Mouse (Mus musculus): ENCODE results near the gene Blnk. TPM values are rescaled to one million over a fixed set of nuclear protein-coding genes. Genes with fewer than 3 reads are reported as not detected.

Gene Blnk
- polyA plus RNA-seq, 1 experiment from 2014 or later: 4.9 TPM

GRCm38 (mm10) chr19:41029219-41029618, 34.9 kb upstream of the Blnk start, which contains the start of gene Dntt:
TSS of gene Dntt (plus strand) at chr19:41029275.
- WGBS (ENCODE audit: insufficient replicate concordance): 79% methylated on average over 6 of the region's 6 CpGs
- no peak within 1 kb of the TSS for H3K4me3 ChIP-seq (ENCODE audit: low read depth, low read length)
- no peaks in the 10 kb centered on the region for H3K36me3 ChIP-seq (replicated peaks; ENCODE audit: insufficient read depth, low read length)
- no peak within 1 kb of the TSS for H3K4me2 ChIP-seq (ENCODE audit: low read depth, low read length)
- H3K9ac ChIP-seq (replicated peaks): no peak within 1 kb of the TSS
- no peak for ATAC-seq
- H3K27me3 ChIP-seq (ENCODE audit: insufficient read depth, low read length): no peaks in the 10 kb centered on the region
- no peak within 1 kb of the TSS for H3K27ac ChIP-seq (ENCODE audit: low read depth)
- H3K9me3 ChIP-seq (ENCODE audit: low read length): no peaks in the 10 kb centered on the region
- no peak for TF ChIP-seq CTCF (IDR thresholded peaks at IDR 0.05; ENCODE audit: low read depth)
- TF ChIP-seq EP300 (IDR thresholded peaks at IDR 0.05; ENCODE audit: low read depth): no peak
- no peaks in the 10 kb centered on the region for H3K4me1 ChIP-seq (ENCODE audit: insufficient read depth)
- no peak for DNase-seq

DNA sequence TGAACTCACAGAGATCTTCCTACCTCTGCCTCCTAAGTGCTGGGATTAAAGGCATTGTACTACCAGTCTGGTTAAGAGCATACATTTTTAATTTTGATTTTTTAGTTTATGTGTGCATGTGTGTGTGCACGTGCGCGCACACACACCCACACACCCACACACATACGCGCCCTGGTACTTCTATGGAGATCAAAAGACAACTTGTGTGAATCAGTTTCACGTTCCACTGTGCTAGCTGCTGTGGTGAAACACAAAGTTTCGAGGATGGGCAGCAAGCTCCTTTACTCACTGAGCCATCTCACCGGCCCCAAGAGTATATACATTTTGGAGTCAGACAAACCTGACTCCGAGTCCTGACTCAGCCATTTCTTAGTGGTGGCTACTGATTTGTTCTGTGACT, 33.3 kb upstream of the Blnk start:
- ATAC-seq: no peak
- Histone ChIP-seq H3K4me2 (ENCODE audit: low read depth, low read length) (no peak overlapping the region), H3K4me3 (ENCODE audit: low read depth, low read length) (no peak overlapping the region), H3K4me1 (ENCODE audit: insufficient read depth) (no peaks in the 10 kb centered on the region), H3K27ac (ENCODE audit: low read depth) (no peak overlapping the region), H3K27me3 (ENCODE audit: insufficient read depth, low read length) (no peaks in the 10 kb centered on the region), H3K9me3 (ENCODE audit: low read length) (no peaks in the 10 kb centered on the region), H3K9ac (replicated peaks) (no peak overlapping the region), H3K36me3 (replicated peaks; ENCODE audit: insufficient read depth, low read length) (no peaks in the 10 kb centered on the region)
- TF ChIP-seq EP300 (IDR thresholded peaks at IDR 0.05; ENCODE audit: low read depth) (no peak), CTCF (IDR thresholded peaks at IDR 0.05; ENCODE audit: low read depth) (no peak)
- no peak for DNase-seq
- 84% methylated on average over 9 of the region's 9 CpGs for WGBS (ENCODE audit: insufficient replicate concordance)

DNA sequence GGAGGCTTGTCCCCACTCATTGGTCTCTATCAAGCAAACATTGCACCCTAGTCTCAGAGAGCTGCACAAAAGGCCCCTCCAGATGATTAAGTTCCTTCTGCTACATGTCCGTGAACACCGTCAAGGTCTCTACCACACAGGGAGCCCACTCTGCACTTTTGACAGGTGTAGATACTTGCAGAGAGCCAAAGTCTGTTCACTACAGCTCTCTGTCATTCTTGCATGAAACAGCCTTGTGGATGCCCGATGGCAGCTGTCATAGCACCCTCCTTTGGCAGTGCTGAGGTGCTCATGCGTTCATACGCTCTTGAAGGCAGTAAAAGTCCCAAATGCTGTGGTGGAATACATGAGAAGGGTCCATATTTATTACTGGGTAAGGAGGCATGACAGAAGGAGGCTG, 32.7 kb upstream of the Blnk start:
- ATAC-seq: no peak
- WGBS (ENCODE audit: insufficient replicate concordance): 80% methylated on average over 5 of the region's 5 CpGs

GRCm38 (mm10) chr19:41026551-41026950, 32.2 kb upstream of the Blnk start:
- H3K9ac ChIP-seq (replicated peaks): no peak overlapping the region
- TF ChIP-seq EP300 (IDR thresholded peaks at IDR 0.05; ENCODE audit: low read depth) (no peak), CTCF (IDR thresholded peaks at IDR 0.05; ENCODE audit: low read depth) (no peak)
- H3K27ac ChIP-seq (ENCODE audit: low read depth): no peak overlapping the region
- WGBS (ENCODE audit: insufficient replicate concordance): 67% methylated on average over 8 of the region's 8 CpGs
- no peak for ATAC-seq
- H3K9me3 ChIP-seq (ENCODE audit: low read length): no peaks in the 10 kb centered on the region
- H3K36me3 ChIP-seq (replicated peaks; ENCODE audit: insufficient read depth, low read length): no peaks in the 10 kb centered on the region
- H3K4me2 ChIP-seq (ENCODE audit: low read depth, low read length): no peak overlapping the region
- H3K4me1 ChIP-seq (ENCODE audit: insufficient read depth): no peaks in the 10 kb centered on the region
- no peak for DNase-seq
- H3K27me3 ChIP-seq (ENCODE audit: insufficient read depth, low read length): no peaks in the 10 kb centered on the region
- H3K4me3 ChIP-seq (ENCODE audit: low read depth, low read length): no peak overlapping the region

More for the DNA sequence above, 32.7 kb upstream of the Blnk start:
- no peak overlapping the region for H3K27ac ChIP-seq (ENCODE audit: low read depth)
- H3K4me1 ChIP-seq (ENCODE audit: insufficient read depth): no peaks in the 10 kb centered on the region
- no peaks in the 10 kb centered on the region for H3K36me3 ChIP-seq (replicated peaks; ENCODE audit: insufficient read depth, low read length)
- DNase-seq: no peak
- H3K4me2 ChIP-seq (ENCODE audit: low read depth, low read length): no peak overlapping the region
- no peak overlapping the region for H3K4me3 ChIP-seq (ENCODE audit: low read depth, low read length)
- TF ChIP-seq EP300 (IDR thresholded peaks at IDR 0.05; ENCODE audit: low read depth) (no peak), CTCF (IDR thresholded peaks at IDR 0.05; ENCODE audit: low read depth) (no peak)
- H3K9ac ChIP-seq (replicated peaks): no peak overlapping the region
- H3K9me3 ChIP-seq (ENCODE audit: low read length): no peaks in the 10 kb centered on the region
- no peaks in the 10 kb centered on the region for H3K27me3 ChIP-seq (ENCODE audit: insufficient read depth, low read length)

- Histone ChIP-seq H3K9me3 (ENCODE audit: low read length) (no peaks in the 10 kb centered on the region), H3K36me3 (replicated peaks; ENCODE audit: insufficient read depth, low read length) (no peaks in the 10 kb centered on the region), H3K4me3 (ENCODE audit: low read depth, low read length) (no peak overlapping the region), H3K27ac (ENCODE audit: low read depth) (no peak overlapping the region), H3K9ac (replicated peaks) (no peak overlapping the region), H3K4me1 (ENCODE audit: insufficient read depth) (no peaks in the 10 kb centered on the region), H3K4me2 (ENCODE audit: low read depth, low read length) (no peak overlapping the region), H3K27me3 (ENCODE audit: insufficient read depth, low read length) (no peaks in the 10 kb centered on the region)
- no peak for ATAC-seq
- WGBS (ENCODE audit: insufficient replicate concordance): 46% methylated on average over 4 of the region's 4 CpGs
- no peak for TF ChIP-seq EP300 (IDR thresholded peaks at IDR 0.05; ENCODE audit: low read depth)
- no peak for TF ChIP-seq CTCF (IDR thresholded peaks at IDR 0.05; ENCODE audit: low read depth)
- DNase-seq: no peak
These were observed 27.9 kb upstream of the Blnk start for GRCm38 (mm10) chr19:41022244-41022643.

GRCm38 (mm10) chr19:41020537-41020936, 26.2 kb upstream of the Blnk start:
- no peak overlapping the region for H3K4me3 ChIP-seq (ENCODE audit: low read depth, low read length)
- H3K4me2 ChIP-seq (ENCODE audit: low read depth, low read length): no peak overlapping the region
- no peak for TF ChIP-seq EP300 (IDR thresholded peaks at IDR 0.05; ENCODE audit: low read depth)
- no peak for TF ChIP-seq CTCF (IDR thresholded peaks at IDR 0.05; ENCODE audit: low read depth)
- no peaks in the 10 kb centered on the region for H3K36me3 ChIP-seq (replicated peaks; ENCODE audit: insufficient read depth, low read length)
- no peak overlapping the region for H3K27ac ChIP-seq (ENCODE audit: low read depth)
- ATAC-seq (no peak), DNase-seq (no peak)
- peaks cover 3% of the 10 kb centered on the region; the same call in 1 of the 2 replicates for H3K4me1 ChIP-seq (ENCODE audit: insufficient read depth)
- no peak overlapping the region for H3K9ac ChIP-seq (replicated peaks)
- no peaks in the 10 kb centered on the region for H3K27me3 ChIP-seq (ENCODE audit: insufficient read depth, low read length)
- H3K9me3 ChIP-seq (ENCODE audit: low read length): no peaks in the 10 kb centered on the region
- WGBS (ENCODE audit: insufficient replicate concordance): 54% methylated on average over 3 of the region's 3 CpGs

GRCm38 (mm10) chr19:41019164-41019675, 24.9 kb upstream of the Blnk start:
- no peaks in the 10 kb centered on the region for H3K36me3 ChIP-seq (replicated peaks; ENCODE audit: insufficient read depth, low read length)

More at GRCm38 (mm10) chr19:41019164-41019675, 24.9 kb upstream of the Blnk start:
- H3K27me3 ChIP-seq (ENCODE audit: insufficient read depth, low read length): no peaks in the 10 kb centered on the region
- H3K27ac ChIP-seq (ENCODE audit: low read depth): no peak overlapping the region
- WGBS (ENCODE audit: insufficient replicate concordance): 58% methylated on average over 5 of the region's 5 CpGs
- no peaks in the 10 kb centered on the region for H3K9me3 ChIP-seq (ENCODE audit: low read length)
- no peak overlapping the region for H3K4me3 ChIP-seq (ENCODE audit: low read depth, low read length)
- H3K9ac ChIP-seq (replicated peaks): no peak overlapping the region
- peaks cover 3% of the 10 kb centered on the region; the same call in 1 of the 2 replicates for H3K4me1 ChIP-seq (ENCODE audit: insufficient read depth)
- ATAC-seq (no peak), DNase-seq (no peak)
- TF ChIP-seq EP300 (IDR thresholded peaks at IDR 0.05; ENCODE audit: low read depth) (no peak), CTCF (IDR thresholded peaks at IDR 0.05; ENCODE audit: low read depth) (no peak)
- H3K4me2 ChIP-seq (ENCODE audit: low read depth, low read length): no peak overlapping the region
